Mouse (Mus musculus): ENCODE data around the gene Alk. TPM values are rescaled to one million over a fixed set of nuclear protein-coding genes. Genes with fewer than 3 reads are reported as not detected.

Alk gene
- total RNA-seq, 1 experiment from 2014 or later, result not detected

DNA sequence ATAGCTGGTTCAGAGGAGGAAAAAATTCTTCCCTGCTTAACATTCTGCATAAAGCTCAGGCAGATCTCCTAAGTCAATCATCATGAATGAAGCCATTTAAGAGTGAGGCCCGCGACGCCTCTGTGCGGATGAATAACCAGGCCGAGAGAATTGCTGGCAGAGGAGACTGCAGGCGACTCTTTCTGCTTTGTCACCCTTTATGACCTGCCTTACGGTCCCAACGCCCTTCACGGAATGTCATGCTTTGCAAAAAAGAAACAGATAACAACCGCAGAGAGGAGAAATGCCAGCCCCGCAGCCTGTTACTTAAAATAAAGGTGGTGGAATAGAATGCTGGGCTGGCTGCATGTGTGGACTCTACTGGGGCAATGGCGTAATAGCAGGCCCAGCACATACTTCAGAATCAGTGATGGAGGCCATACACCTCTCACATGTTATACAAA is 517.1 kb downstream of the Alk start:
- ATAC-seq (ENCODE audit: extremely low read depth, insufficient number of reproducible peaks, low FRiP score, poor library complexity, severe bottlenecking), result no peak

DNA sequence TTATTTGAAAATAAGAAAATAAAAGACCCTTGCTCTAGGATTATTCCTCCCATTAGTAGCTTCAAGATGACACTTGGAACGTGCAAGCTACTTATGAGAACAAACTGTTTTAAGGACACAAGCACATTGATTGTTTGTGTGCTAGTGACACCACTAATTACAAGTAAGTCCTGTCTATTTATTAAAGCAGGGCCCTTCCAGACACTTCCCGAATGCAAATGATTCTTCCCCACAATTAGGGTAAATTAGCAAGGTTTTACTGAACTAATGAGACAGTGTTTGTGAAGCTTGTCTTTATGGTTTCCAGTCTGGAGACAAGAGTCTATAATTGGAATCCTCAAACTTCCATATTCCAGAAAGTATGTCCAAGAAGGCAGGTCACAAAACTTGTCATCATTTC is 523.0 kb downstream of the Alk start:
- ATAC-seq (ENCODE audit: extremely low read depth, insufficient number of reproducible peaks, low FRiP score, poor library complexity, severe bottlenecking), result no peak

DNA sequence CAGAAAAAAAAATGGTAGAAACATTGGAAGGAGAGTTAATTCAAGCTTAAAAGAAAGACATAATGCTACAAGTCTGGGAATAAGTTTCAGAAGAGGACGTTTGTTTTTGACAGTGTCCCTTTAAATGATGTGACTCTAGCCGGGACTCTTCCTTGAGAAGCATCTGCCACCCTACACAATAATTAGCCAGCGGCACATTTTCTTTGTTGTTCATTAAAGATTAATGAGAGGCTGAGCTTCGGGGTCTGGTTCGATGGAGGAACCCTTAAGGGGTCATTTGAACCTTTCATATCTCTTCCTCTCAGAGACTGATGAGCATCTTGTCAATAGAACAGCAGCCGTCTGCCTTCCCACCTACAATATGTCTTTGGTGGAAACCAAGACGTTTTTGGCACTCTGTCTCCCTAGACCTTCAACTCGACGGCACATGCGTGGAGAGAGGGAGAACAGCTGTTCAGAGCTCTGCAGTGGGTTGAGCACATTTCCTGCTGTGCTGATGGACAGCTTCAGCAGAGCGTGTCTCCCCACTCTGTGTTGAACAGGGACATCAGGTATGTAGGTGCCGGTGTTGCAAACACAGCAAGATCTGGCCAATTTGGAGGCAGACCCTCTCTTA is 528.0 kb downstream of the Alk start:
- no peak for ATAC-seq (ENCODE audit: extremely low read depth, insufficient number of reproducible peaks, low FRiP score, poor library complexity, severe bottlenecking)

DNA sequence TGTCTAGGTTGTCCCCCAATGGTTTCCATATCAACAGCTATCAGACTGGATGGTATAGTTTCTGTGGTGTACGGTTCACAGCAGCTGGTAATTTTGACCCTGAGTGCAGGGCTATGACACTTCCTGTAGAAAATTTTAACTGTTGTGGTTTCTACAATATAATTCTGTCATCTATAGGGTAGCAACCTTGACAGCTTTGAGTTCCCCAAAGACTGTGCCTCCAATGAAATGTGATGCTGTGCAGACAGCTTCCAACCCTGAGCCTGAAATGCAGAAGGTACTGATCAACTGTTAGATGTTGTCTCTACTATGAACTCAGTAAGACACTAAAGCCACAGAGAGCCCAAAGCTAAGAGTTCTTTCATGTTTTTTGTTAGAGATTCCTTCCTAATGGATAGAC is 532.6 kb downstream of the Alk start:
- no peak for ATAC-seq (ENCODE audit: extremely low read depth, insufficient number of reproducible peaks, low FRiP score, poor library complexity, severe bottlenecking)

DNA sequence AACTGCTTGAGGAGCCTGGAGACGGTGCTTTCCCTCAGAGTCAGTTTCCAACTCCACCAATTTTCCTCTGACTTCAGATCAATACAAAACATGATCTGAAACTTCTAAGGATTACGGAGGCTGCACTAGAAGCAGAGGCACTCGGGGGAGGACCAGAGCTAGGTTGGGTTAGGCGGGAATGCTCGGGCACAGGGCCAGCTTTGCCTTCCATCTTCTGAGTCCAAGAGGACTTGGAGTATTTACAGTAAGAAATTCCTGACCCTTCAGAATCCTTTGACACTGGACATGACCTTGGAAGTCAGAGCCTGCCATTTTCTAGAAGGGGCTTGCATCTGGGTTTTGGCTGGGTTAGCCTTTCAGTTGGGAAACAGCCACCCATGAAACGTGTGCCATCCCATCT is 536.3 kb downstream of the Alk start:
- ATAC-seq (ENCODE audit: extremely low read depth, insufficient number of reproducible peaks, low FRiP score, poor library complexity, severe bottlenecking), result no peak

DNA sequence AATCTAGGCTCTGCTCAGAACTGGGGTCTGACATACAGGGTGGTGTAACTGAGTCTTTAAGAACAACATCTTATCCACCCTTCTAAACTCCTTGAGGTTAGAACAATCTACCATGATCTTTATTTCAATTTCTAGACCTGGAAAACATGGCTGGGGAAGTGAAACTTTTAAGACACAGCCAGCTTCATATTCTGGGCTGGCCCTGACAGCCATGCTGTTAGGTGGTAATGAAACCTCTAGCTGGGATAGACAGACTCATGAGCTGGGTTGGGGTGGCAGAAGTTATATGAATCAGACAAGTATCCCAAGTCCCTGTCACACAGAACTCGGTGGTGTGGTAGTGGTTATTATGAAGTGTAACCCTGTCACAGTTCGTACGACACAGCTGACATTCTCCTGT is 541.4 kb downstream of the Alk start:
- ATAC-seq (ENCODE audit: extremely low read depth, insufficient number of reproducible peaks, low FRiP score, poor library complexity, severe bottlenecking), result no peak

DNA sequence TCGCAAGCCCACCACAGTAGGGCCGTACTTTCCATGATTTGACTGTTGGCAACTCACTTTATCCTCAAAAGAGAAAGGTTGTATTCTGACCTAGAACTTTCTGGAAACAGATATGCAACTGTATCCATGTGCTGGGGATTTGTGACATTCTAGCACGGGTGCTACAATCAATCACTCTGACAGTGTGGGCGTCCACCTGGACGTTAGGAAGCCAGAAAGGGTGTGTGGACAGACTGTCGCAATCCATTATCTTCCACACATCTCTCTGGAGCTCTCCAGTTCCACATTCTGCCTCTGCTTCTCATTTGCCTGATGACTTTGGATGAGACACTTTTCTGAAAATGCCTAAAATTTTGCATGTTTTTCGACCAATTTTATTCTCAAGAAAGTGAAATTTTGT is 545.1 kb downstream of the Alk start:
- no peak for ATAC-seq (ENCODE audit: extremely low read depth, insufficient number of reproducible peaks, low FRiP score, poor library complexity, severe bottlenecking)

DNA sequence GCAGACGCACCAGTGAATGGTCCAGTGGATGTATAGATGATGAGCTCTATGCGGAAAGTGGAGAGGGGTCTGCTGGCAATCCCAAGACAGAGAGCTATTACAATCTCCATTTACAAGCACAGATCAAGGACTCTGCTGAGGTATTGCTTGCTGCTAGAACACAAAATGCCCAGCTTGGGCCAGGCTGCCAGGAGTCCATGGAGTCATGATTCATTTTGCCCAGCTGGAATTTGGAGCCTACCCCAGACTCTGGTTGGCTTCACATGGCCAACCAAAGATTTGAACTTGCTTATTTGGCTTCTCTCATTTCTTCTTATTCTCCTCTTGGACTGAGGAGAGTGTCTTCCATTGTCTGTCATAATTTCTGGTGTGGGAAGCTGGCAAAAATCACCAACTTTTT is 558.8 kb downstream of the Alk start:
- ATAC-seq (ENCODE audit: extremely low read depth, insufficient number of reproducible peaks, low FRiP score, poor library complexity, severe bottlenecking), result no peak

DNA sequence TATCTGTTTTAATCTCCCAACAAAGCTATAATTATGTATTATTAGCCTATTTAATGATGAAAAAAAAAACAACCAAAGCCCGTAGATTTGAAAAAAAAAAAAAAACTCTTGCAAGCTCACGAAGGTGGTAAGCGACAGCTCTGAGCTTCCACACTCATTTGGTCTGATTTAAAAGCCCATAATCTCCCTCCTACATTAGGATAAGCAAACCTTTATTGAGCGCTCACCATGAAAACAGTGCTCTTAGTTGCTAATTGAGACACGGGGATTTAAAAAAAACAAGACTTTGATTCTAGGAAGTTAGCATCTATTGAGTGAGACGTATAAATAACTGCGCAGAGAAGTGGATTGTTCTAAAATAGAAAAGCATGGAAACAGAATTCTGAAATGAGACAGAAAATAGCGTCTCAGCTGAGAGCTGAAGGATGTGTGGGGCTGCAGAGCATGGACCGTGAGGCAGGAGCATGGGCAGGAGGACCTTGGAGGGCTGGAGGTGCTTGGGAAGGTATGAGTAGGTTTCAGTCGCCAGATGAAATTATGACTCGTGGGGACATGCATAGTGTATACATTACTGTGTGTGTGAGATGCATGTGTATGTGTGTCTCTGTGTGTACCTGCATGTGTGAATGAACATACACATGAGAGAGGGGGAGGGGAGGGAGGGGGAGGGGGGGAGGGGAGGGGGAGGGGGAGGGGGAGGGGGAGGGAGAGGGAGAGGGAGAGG is 560.6 kb downstream of the Alk start:
- no peak for ATAC-seq (ENCODE audit: extremely low read depth, insufficient number of reproducible peaks, low FRiP score, poor library complexity, severe bottlenecking)

DNA sequence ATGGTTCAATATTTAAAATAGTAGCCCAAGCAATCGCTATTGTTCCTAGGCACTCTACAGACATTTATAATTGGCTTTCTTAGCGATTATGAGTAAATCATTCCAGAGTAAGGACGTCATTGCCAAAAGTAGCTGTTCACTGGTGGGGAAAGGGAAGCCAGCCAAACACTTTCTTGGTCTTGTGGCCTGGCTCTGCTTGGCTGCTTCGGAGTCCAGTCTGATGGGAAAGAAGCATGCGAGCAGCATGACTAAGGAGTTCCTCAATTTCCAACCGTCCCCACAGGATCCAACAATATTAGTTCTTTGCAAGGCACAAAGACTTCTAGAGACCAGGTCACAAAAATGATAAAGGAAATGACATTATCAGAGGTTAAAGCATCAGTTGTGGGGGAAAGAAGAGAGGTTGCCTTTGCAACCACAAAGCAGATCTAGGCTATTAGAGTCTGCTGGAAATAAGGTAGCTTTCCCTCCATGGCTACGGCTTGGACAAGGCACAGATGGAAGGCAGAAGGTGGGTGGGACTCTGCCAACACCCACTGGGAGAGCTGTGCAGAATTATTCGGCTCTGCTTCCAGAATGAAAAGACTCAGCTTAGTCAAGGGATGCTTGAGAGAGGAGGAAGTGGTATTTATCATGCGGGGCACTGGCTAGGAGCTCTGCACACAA is 561.3 kb downstream of the Alk start:
- no peak for ATAC-seq (ENCODE audit: extremely low read depth, insufficient number of reproducible peaks, low FRiP score, poor library complexity, severe bottlenecking)

DNA sequence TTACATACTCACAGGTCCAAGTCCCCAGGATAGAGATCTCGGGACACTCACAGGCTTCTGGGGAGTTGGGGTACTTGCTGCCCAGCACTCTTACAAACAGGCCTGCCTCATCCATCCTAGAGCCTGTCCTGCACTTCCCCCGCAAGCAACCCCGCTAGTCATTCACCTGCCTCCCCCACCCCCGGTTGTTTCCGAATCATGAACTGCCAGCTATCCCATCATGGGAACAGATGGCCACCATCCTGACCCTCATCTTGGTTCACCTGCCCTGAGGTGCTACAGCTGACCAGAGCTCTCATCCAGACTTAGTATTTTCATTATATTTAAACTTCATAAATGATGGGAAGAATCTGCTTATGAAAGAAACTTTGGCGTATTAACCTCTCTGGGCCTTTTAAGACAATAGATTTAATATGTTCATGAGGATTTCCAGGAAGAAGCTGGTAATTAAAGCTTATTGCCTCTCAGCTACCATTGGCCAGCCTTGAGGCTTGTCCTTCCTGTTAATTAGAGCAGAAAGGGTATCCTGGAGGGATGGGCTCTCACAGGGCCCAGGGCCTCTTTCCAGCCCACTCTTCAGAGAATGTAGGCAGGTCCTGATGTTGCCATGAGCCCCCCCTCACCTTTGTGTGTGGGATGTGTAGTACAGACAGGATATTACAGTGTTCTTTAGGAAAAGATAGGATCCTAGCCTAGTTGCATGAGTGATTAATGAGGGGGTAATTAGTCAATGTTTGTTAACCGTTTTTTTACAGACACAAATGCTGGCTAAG is 565.1 kb downstream of the Alk start:
- ATAC-seq (ENCODE audit: extremely low read depth, insufficient number of reproducible peaks, low FRiP score, poor library complexity, severe bottlenecking), result no peak

DNA sequence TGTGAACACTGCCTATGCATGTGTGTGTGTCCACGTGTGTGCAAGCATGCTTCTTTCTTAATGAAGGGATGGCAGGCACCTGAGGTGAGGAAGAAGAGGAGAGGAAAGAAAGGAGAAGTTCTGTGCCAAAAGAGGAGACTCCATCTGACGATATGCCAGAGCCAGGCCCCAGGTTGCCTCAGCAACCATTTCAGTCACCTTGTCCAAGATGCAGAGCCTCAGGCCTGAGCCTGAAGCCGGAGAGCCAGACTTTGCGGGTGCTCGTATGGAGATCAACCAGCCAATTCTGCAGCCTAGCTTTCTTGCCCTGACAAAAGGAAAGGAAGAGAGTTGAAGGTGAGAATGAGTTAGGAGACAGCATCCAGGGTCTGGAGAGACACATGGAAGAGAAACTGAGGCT is 566.1 kb downstream of the Alk start:
- ATAC-seq (ENCODE audit: extremely low read depth, insufficient number of reproducible peaks, low FRiP score, poor library complexity, severe bottlenecking), result no peak

DNA sequence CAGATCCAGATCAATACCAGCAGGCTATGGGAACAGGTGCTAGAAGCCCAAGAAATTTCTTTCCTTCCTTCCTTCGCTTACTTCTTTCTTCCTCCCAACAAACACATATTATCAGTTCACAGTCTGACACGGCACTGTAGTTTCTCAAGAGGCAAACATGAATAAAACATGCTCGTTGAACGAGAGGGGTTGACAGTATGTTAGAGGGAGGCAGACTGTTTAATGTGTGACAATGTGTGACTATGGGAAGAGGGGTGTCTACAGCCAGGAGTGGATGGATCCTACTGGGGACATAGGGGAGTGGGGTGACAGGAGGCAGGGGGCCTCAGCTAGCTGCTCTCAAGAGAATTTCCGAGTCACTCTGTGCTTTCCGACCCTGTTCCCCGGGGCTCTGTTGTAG is 573.8 kb downstream of the Alk start:
- ATAC-seq (ENCODE audit: extremely low read depth, insufficient number of reproducible peaks, low FRiP score, poor library complexity, severe bottlenecking), result no peak

DNA sequence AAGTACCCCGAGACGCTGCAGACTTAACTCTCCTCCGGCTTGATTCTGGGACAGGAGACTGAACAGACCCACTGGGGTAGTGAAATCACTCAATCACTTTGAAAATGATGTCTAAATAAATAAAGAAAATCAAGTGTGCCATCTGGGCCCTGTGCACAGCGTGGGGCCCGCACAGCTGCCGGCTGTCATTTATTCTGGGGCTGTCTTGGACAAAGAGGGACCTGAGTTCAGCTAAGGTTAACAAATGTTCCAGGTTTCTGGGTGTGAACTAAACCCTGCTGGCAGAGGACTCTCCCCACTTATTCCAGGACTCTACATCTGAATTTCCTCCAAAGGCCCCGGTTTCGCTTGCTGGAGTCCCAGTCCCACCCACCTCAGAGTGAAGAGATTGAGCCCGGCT is 581.1 kb downstream of the Alk start:
- no peak for ATAC-seq (ENCODE audit: extremely low read depth, insufficient number of reproducible peaks, low FRiP score, poor library complexity, severe bottlenecking)

DNA sequence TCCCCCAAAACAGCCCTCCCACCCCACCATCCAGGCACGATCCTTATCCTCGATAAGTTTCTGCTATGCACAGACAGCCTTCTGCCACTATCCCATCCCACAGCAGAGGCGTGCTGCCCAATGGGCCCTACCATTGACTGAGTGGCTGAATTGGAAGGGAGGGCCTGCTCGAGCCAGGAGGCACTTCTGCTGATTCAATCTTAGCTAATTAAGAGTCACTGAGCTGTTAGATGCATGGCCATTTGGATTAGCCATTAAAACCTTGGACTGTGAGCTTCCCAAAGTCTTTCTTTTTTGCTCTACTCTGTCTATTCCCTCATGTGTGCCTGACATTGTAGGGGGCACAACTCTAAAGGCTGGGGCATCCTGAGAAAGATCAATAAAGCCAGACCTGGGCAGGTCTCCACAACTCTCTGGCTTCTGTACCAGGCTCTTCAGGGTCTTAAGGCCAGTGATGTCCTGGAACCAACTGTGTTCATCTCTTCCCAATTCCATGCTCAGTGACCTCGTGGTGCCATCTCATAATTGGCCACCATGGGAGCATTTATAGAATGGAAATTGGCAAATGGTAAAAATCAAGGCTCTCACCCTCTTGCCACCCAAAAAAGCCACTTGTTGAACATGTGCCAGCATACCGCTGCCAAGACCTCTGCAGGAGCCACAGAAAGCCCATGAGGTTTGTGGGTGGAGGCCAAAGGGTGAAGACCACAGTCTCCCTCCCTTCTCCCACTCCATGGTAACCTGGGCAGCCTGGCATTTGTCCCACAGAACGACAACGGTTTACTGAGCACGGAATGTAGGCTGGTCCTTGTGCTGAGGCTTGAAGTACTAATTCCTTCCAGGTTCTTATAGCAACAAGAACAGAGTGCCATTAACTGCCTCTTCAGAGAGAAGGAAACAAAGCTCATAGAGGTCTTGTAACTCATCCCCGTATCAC is 582.4 kb downstream of the Alk start:
- no peak for ATAC-seq (ENCODE audit: extremely low read depth, insufficient number of reproducible peaks, low FRiP score, poor library complexity, severe bottlenecking)

DNA sequence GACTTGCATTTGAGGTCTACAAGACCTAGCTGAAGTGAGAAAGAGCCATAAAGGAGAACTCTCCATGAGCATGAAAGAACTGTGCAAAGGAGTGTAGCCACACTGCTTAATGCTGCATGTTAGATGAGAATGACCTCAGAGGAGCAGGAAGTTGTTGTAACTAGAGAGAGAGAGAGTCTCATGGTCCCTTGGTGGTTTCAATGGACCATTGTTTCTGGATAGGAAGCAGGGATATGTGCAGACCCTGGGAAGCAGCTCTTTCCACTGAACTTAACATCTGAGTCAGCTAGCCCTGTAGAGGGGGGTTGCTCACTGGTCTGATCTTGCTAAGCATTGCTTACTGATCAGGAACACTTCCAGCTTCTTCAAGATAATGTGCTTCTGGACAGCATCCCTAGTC is 587.1 kb downstream of the Alk start:
- no peak for ATAC-seq (ENCODE audit: extremely low read depth, insufficient number of reproducible peaks, low FRiP score, poor library complexity, severe bottlenecking)

DNA sequence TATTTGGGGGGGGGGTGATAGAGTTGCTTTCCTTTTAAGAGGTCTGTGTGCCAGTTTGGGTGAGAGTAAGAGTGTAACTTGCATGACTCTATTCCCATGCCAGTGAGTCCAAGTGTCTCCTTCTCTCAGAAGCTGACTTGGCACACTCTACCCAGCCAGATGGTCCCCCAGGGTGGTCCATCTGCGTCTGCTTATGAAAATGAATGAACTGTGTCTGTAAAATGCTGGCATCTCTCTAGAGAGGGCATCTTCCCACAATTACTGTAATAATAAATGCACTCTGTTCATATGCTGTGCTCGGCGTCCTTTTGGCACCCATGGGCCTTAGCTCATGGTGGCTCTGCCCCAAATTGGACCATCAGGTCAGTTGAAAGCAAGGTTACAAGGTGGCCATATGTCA is 589.2 kb downstream of the Alk start:
- no peak for ATAC-seq (ENCODE audit: extremely low read depth, insufficient number of reproducible peaks, low FRiP score, poor library complexity, severe bottlenecking)

DNA sequence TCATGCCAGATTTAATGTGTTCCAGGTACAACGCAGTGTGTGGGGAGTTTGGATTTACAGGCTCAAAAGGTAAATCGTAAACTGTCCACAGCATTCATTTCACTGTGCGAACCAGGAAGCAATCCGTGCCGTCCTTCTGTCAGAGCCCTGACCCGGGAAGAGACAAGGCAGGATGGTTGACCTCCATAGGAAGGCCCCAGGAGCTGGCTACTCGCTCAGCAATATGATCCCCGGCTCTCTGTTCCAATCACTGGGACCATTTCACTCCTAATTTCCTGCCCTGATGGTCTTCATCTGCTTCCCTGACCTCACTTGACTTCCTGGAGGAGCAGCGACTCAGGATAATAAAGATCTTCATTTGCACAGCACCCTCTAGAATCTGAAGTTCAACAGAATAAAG is 591.7 kb downstream of the Alk start:
- ATAC-seq (ENCODE audit: extremely low read depth, insufficient number of reproducible peaks, low FRiP score, poor library complexity, severe bottlenecking), result no peak

DNA sequence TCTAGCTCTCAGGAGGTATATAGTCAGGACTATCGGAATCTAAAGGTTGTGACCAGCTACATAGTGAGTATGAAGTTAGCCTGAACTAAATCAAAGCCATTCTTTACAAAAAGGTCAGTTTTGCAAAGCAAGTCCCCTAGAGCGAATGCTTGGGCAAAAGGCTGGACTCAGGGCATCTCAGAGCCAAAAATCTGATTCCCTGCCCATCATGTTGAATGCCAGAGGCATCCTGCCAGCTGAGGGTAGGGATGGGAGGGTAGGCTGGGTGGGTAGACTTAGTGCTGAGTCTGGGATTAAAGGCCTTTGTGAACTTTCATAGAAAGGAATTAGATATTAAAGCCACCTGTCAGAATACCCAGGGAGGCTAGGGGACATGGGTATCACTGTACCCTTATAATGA is 594.6 kb downstream of the Alk start:
- no peak for ATAC-seq (ENCODE audit: extremely low read depth, insufficient number of reproducible peaks, low FRiP score, poor library complexity, severe bottlenecking)

Measured in neutrophil, adult 5-6 weeks (primary cell).